Mouse (Mus musculus): ENCODE data around the gene Bbc3. TPM values are rescaled to one million over a fixed set of nuclear protein-coding genes. Genes with fewer than 3 reads are reported as not detected.

The Bbc3 gene
- total and polyA plus RNA-seq, 3 experiments, result 9.0 to 209 (median 10.2) TPM

DNA sequence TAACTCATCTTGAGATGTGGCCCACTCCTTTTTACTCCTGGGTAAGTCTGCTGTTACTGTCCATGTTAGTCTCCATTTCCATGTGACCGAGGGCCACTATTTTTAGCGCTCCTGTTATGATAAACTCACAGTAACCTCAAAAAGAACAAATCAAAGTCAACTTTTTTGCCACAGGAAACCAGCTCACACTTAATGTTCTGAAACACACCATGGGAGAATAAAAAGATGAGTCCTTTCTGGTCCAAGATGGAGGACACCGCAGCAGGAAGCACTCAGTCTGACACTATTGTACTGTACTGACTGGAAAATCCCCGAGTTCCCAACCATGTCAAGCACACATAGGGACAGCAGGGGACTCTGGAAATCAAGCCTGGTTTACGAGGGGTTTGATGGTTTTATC, 41.8 kb downstream of the Bbc3 start:
- no peak for ATAC-seq (ENCODE audit: extremely low read depth, insufficient number of reproducible peaks, low FRiP score, poor library complexity, severe bottlenecking)
- no peak overlapping the region for H3K4me3 ChIP-seq (ENCODE audit: low read depth, low read length)
- H3K36me3 ChIP-seq (replicated peaks), result peaks cover 76% of the 10 kb centered on the region
- no peaks in the 10 kb centered on the region for H3K9me3 ChIP-seq (replicated peaks)
- peaks cover 25% of the 10 kb centered on the region for H3K4me1 ChIP-seq (ENCODE audit: insufficient read depth, low read depth, low read length)
- H3K27me3 ChIP-seq (ENCODE audit: insufficient read depth, low read length), result no peaks in the 10 kb centered on the region
- no peak for DNase-seq (ENCODE audit: low spot score)
- TF ChIP-seq GATA1 (IDR thresholded peaks at IDR 0.05; ENCODE audit: borderline replicate concordance, low read length) (no peak), POLR2AphosphoS5 (IDR thresholded peaks at IDR 0.05; ENCODE audit: insufficient replicate concordance, low read depth, low read length) (no peak), TAL1 (conservative IDR thresholded peaks at IDR 0.05; ENCODE audit: low read depth, low read length) (no peak), GATA2 (IDR thresholded peaks at IDR 0.05; ENCODE audit: borderline replicate concordance, low read depth, low read length) (no peak), CTCF (IDR thresholded peaks at IDR 0.05; ENCODE audit: low read depth, low read length) (no peak)

DNA sequence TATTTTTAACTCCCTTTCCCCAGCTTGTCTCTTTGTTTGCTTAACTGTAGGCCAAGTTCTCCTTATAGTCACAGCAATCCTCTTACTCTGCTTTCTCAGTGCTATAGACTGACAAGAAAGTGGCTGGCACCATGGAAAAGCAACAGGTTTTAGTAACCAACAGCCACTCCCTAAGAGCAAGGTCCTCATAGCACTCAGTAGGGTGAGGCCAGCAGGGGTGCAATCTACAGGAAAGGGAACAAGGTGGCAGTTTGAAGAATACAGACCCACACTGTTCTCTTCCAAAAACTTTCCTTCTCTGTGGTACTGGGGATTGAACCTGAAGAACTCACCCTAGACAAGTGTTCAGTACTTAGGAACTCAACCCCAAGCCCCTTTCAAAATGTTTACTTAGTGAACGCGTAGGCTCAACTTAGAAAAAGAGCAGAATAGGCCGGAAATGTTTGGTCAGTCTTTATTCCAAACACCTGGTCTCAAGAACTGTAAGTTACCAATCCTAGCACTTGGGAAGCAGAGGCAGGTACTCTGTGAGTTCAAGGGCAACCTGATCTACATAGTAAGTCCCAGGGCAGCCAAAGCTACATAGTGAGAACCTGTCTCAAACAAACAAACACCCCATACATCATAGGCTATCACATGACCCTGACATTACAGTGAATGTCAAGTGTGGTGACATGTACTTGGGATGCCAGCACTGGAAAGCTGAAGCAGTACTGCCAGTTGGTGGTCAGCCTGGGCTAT, 47.8 kb downstream of the Bbc3 start:
- ATAC-seq (ENCODE audit: extremely low read depth, insufficient number of reproducible peaks, low FRiP score, poor library complexity, severe bottlenecking), result no peak
- Histone ChIP-seq H3K27me3 (ENCODE audit: insufficient read depth, low read length) (no peaks in the 10 kb centered on the region), H3K36me3 (replicated peaks) (peaks cover 82% of the 10 kb centered on the region), H3K9me3 (replicated peaks) (no peaks in the 10 kb centered on the region), H3K4me3 (ENCODE audit: low read depth, low read length) (no peak overlapping the region), H3K4me1 (ENCODE audit: insufficient read depth, low read depth, low read length) (no peaks in the 10 kb centered on the region)
- DNase-seq (ENCODE audit: low spot score), result no peak
- TF ChIP-seq GATA1 (IDR thresholded peaks at IDR 0.05; ENCODE audit: borderline replicate concordance, low read length) (no peak), GATA2 (IDR thresholded peaks at IDR 0.05; ENCODE audit: borderline replicate concordance, low read depth, low read length) (no peak), TAL1 (conservative IDR thresholded peaks at IDR 0.05; ENCODE audit: low read depth, low read length) (no peak), POLR2AphosphoS5 (IDR thresholded peaks at IDR 0.05; ENCODE audit: insufficient replicate concordance, low read depth, low read length) (no peak), CTCF (IDR thresholded peaks at IDR 0.05; ENCODE audit: low read depth, low read length) (no peak)

DNA sequence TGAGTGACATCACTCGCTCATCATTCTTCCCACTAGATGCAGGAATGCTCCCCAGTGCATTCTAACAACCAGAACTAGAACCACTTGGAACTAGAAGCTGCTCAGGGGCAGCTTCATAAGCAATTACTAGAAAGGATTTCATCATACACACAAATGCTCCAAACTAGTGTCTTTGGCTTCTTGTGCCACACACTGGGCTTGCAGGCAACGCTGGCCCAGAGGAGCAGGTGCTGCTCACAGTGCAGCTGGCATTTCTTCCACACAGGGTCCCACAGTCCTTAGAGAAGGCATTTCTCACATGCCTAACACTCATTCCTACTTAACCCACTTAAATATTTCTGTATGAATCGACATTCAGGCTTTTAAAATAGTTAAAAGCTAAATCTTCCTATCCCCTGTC, 49.4 kb downstream of the Bbc3 start:
- Histone ChIP-seq H3K9me3 (replicated peaks) (no peaks in the 10 kb centered on the region), H3K27me3 (ENCODE audit: insufficient read depth, low read length) (no peaks in the 10 kb centered on the region), H3K36me3 (replicated peaks) (peaks cover 82% of the 10 kb centered on the region), H3K4me1 (ENCODE audit: insufficient read depth, low read depth, low read length) (peaks cover 5% of the 10 kb centered on the region; the same call in 1 of the 2 replicates), H3K4me3 (ENCODE audit: low read depth, low read length) (no peak overlapping the region)
- ATAC-seq (ENCODE audit: extremely low read depth, insufficient number of reproducible peaks, low FRiP score, poor library complexity, severe bottlenecking) (no peak), DNase-seq (ENCODE audit: low spot score) (no peak)
- TF ChIP-seq GATA1 (IDR thresholded peaks at IDR 0.05; ENCODE audit: borderline replicate concordance, low read length) (no peak), POLR2AphosphoS5 (IDR thresholded peaks at IDR 0.05; ENCODE audit: insufficient replicate concordance, low read depth, low read length) (no peak), GATA2 (IDR thresholded peaks at IDR 0.05; ENCODE audit: borderline replicate concordance, low read depth, low read length) (no peak), TAL1 (conservative IDR thresholded peaks at IDR 0.05; ENCODE audit: low read depth, low read length) (no peak), CTCF (IDR thresholded peaks at IDR 0.05; ENCODE audit: low read depth, low read length) (no peak)

DNA sequence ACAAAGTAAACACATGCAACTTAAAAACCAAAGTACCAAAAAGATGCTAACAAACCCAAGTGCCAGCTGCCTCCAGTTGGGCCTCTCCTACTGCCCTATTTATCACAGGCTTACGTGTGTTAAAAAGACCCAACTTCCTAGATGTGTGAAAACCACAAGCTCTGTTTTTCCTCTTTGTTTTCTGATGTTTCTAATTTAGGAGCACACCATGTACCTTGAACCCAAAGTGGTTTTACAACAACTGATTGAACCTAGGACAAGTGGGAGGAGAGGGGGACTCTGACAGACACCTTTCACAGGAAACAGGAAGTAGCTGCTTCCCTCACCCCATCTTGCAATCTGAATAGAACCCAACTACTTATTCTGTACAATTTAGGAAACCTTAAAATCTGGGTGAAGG, 56.1 kb downstream of the Bbc3 start:
- no peak for DNase-seq (ENCODE audit: low spot score)

DNA sequence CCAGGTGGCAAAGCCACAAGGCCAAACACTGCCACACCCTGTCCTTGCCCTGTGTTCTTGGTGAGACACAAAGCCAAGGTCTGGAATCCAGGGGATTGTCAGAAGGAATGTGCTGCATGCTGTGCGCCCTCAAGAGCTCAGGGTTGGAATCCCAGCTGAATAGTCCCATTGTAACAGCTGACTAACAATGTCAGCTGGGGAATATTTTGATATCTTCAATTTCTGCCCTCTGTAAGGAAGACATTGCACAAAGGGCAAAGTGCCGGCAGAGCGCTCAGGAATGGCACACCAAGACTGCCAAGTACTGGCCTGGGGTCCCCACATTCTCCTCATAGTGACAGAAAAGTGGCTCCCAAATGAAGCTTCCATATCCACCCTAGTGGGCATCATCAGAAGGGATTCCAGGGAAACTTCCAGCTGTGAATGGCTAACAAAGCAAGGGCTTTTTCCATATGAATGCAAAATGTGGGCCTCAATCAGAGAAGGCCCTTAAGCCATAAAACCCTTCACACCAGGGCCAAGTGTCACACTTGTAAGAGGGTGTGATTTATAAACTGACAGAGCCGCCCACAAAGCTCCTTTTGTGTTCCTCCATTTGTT, 56.8 kb downstream of the Bbc3 start:
- no peaks in the 10 kb centered on the region for H3K9me3 ChIP-seq (replicated peaks)
- H3K4me3 ChIP-seq (ENCODE audit: low read depth, low read length), result no peak overlapping the region
- peaks cover 99% of the 10 kb centered on the region for H3K36me3 ChIP-seq (replicated peaks)
- no peak for DNase-seq (ENCODE audit: low spot score)
- ATAC-seq (ENCODE audit: extremely low read depth, insufficient number of reproducible peaks, low FRiP score, poor library complexity, severe bottlenecking), result no peak
- no peaks in the 10 kb centered on the region for H3K27me3 ChIP-seq (ENCODE audit: insufficient read depth, low read length)
- H3K4me1 ChIP-seq (ENCODE audit: insufficient read depth, low read depth, low read length), result peaks cover 35% of the 10 kb centered on the region
- TF ChIP-seq GATA1 (IDR thresholded peaks at IDR 0.05; ENCODE audit: borderline replicate concordance, low read length) (no peak), TAL1 (conservative IDR thresholded peaks at IDR 0.05; ENCODE audit: low read depth, low read length) (no peak), CTCF (IDR thresholded peaks at IDR 0.05; ENCODE audit: low read depth, low read length) (no peak), GATA2 (IDR thresholded peaks at IDR 0.05; ENCODE audit: borderline replicate concordance, low read depth, low read length) (no peak), POLR2AphosphoS5 (IDR thresholded peaks at IDR 0.05; ENCODE audit: insufficient replicate concordance, low read depth, low read length) (no peak)

More for the DNA sequence above, 56.1 kb downstream of the Bbc3 start:
- Histone ChIP-seq H3K36me3 (replicated peaks) (peaks cover 98% of the 10 kb centered on the region), H3K4me3 (ENCODE audit: low read depth, low read length) (no peak overlapping the region), H3K4me1 (ENCODE audit: insufficient read depth, low read depth, low read length) (peaks cover 32% of the 10 kb centered on the region), H3K9me3 (replicated peaks) (no peaks in the 10 kb centered on the region), H3K27me3 (ENCODE audit: insufficient read depth, low read length) (no peaks in the 10 kb centered on the region)
- no peak for TF ChIP-seq CTCF (IDR thresholded peaks at IDR 0.05; ENCODE audit: low read depth, low read length)
- no peak for TF ChIP-seq POLR2AphosphoS5 (IDR thresholded peaks at IDR 0.05; ENCODE audit: insufficient replicate concordance, low read depth, low read length)
- TF ChIP-seq GATA2 (IDR thresholded peaks at IDR 0.05; ENCODE audit: borderline replicate concordance, low read depth, low read length), result no peak
- TF ChIP-seq GATA1 (IDR thresholded peaks at IDR 0.05; ENCODE audit: borderline replicate concordance, low read length), result no peak
- TF ChIP-seq TAL1 (conservative IDR thresholded peaks at IDR 0.05; ENCODE audit: low read depth, low read length), result no peak
- ATAC-seq (ENCODE audit: extremely low read depth, insufficient number of reproducible peaks, low FRiP score, poor library complexity, severe bottlenecking), result no peak

DNA sequence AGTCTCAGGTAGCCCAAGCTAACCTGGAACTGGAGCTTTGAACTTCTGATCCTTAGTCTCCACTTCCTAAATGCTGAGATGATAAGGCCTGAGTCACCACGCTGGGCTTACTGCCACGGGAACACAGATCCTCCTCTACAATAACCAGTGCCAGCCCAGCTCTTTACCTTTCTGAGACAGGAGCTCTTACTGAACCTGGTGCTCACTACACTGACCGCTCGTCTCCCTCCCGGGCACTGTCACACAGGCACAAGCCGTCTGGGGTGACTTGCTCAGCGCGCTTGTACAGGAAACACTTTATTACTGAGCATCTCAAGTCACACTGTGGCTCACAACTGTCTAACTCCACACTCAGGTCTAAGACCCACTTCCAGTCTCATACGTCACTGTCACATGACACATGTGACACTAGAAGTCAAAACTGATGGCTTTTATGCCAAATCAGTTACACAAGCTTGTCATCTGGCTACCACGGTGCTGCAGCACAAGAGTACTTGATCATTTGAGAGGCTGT, 58.0 kb downstream of the Bbc3 start:
- no peak overlapping the region for H3K4me3 ChIP-seq (ENCODE audit: low read depth, low read length)
- no peak for ATAC-seq (ENCODE audit: extremely low read depth, insufficient number of reproducible peaks, low FRiP score, poor library complexity, severe bottlenecking)
- peaks cover 42% of the 10 kb centered on the region for H3K4me1 ChIP-seq (ENCODE audit: insufficient read depth, low read depth, low read length)
- H3K27me3 ChIP-seq (ENCODE audit: insufficient read depth, low read length), result no peaks in the 10 kb centered on the region
- no peaks in the 10 kb centered on the region for H3K9me3 ChIP-seq (replicated peaks)
- no peak for DNase-seq (ENCODE audit: low spot score)
- no peak for TF ChIP-seq GATA1 (IDR thresholded peaks at IDR 0.05; ENCODE audit: borderline replicate concordance, low read length)
- TF ChIP-seq CTCF (IDR thresholded peaks at IDR 0.05; ENCODE audit: low read depth, low read length), result no peak
- TF ChIP-seq POLR2AphosphoS5 (IDR thresholded peaks at IDR 0.05; ENCODE audit: insufficient replicate concordance, low read depth, low read length), result no peak
- no peak for TF ChIP-seq TAL1 (conservative IDR thresholded peaks at IDR 0.05; ENCODE audit: low read depth, low read length)
- TF ChIP-seq GATA2 (IDR thresholded peaks at IDR 0.05; ENCODE audit: borderline replicate concordance, low read depth, low read length), result no peak
- H3K36me3 ChIP-seq (replicated peaks), result peaks cover 99% of the 10 kb centered on the region

All from G1E (cell line).